In genomic region chr4:89168877-89169276, GRCm38 (mm10) we compare ENCODE assay signal across 18 mouse cellular contexts. TPM values are rescaled to one million over a fixed set of nuclear protein-coding genes. Genes with fewer than 3 reads are reported as not detected.
DNase-seq lines count a peak whose midpoint lies in the region; ATAC-seq and TF ChIP-seq lines count a peak whose summit lies in the region.
"Had no signal": no experiment of that assay in that cellular context is flagged by ENCODE, and none has a peak within 500 bp of the region (broad histone marks: within the 10 kb centered on the region; RNA-seq: fewer than 3 reads in every experiment).

No protein-coding gene starts in this region.

- no peak overlapping the region for H3K4me2 ChIP-seq in midbrain, embryonic 14.5 days (ENCODE audit: low read length)
- H3K4me2 ChIP-seq: heart, embryonic 13.5 days; hindbrain, embryonic 12.5 days; hindbrain, embryonic 15.5 days had no signal

- no peaks in the 10 kb centered on the region for H3K27me3 ChIP-seq in midbrain, embryonic 14.5 days (ENCODE audit: control insufficient read depth, insufficient read depth, low read length)
- H3K27me3 ChIP-seq: heart, embryonic 13.5 days; hindbrain, embryonic 12.5 days; hindbrain, embryonic 15.5 days had no signal

- peak; percentile 43 for DNase-seq in CD4-positive helper T cell, adult 2 months (ENCODE audit: low read depth, low spot score)
- peak; percentile 24 for DNase-seq in CD4-positive, CD25-positive, alpha-beta regulatory T cell, adult 2 months (ENCODE audit: low read depth, low spot score)
- DNase-seq in naive thymus-derived CD4-positive, alpha-beta T cell, adult 2 months (ENCODE audit: low read depth) = peak; percentile 34
- DNase-seq in midbrain, embryonic 14.5 days = no peak
- DNase-seq in thymus, postnatal 0 days (ENCODE audit: low spot score) = no peak
- DNase-seq: adrenal gland, adult 8-10 months; adrenal gland, postnatal 36 days; cerebellum, adult 18-20 months; cerebellum, adult 9-10 months; cerebellum, postnatal 14 days; gastrocnemius, postnatal 36 days; kidney, adult 18-20 months had no signal

- no peak overlapping the region for H3K9ac ChIP-seq in midbrain, embryonic 14.5 days (replicated peaks; ENCODE audit: low read length)
- H3K9ac ChIP-seq: heart, embryonic 13.5 days; hindbrain, embryonic 12.5 days; hindbrain, embryonic 15.5 days had no signal

- H3K4me1 ChIP-seq in embryonic fibroblast, embryonic 13.5 days (ENCODE audit: control insufficient read depth, insufficient read depth, low read length) = peaks cover 4% of the 10 kb centered on the region; the same call in 1 of the 2 replicates
- no peaks in the 10 kb centered on the region for H3K4me1 ChIP-seq in midbrain, embryonic 14.5 days (ENCODE audit: control insufficient read depth, insufficient read depth, low read length)
- H3K4me1 ChIP-seq: heart, embryonic 13.5 days; hindbrain, embryonic 12.5 days; hindbrain, embryonic 15.5 days had no signal

- no peak overlapping the region for H3K4me3 ChIP-seq in embryonic fibroblast, embryonic 13.5 days (ENCODE audit: insufficient read depth, low read length)
- H3K4me3 ChIP-seq in midbrain, embryonic 14.5 days (replicated peaks; ENCODE audit: low read depth, low read length) = no peak overlapping the region
- H3K4me3 ChIP-seq: heart, embryonic 13.5 days; hindbrain, embryonic 12.5 days; hindbrain, embryonic 15.5 days had no signal

- WGBS in midbrain, embryonic 14.5 days = 95% methylated on average over 9 of the region's 9 CpGs

- no peak for TF ChIP-seq POLR2A in embryonic fibroblast, embryonic 13.5 days (IDR thresholded peaks at IDR 0.05; ENCODE audit: low read depth, low read length)

- TF ChIP-seq CTCF in embryonic fibroblast, embryonic 13.5 days (IDR thresholded peaks at IDR 0.05; ENCODE audit: borderline replicate concordance, insufficient read depth, low read length) = no peak

- H3K9me3 ChIP-seq in midbrain, embryonic 14.5 days (ENCODE audit: control insufficient read depth, low read length) = no peaks in the 10 kb centered on the region
- H3K9me3 ChIP-seq: heart, embryonic 13.5 days; hindbrain, embryonic 12.5 days; hindbrain, embryonic 15.5 days had no signal

- no peak for ATAC-seq in midbrain, embryonic 14.5 days (ENCODE audit: low FRiP score, low TSS enrichment)
- ATAC-seq: forebrain, embryonic 14.5 days; intestine, embryonic 16.5 days had no signal

- peaks cover 18% of the 10 kb centered on the region for H3K36me3 ChIP-seq in midbrain, embryonic 14.5 days (ENCODE audit: control insufficient read depth, insufficient read depth, low read length)

- H3K27ac ChIP-seq in embryonic fibroblast, embryonic 13.5 days (ENCODE audit: insufficient read depth, low read length) = peak overlapping the region; percentile 72; the same call in 1 of the 2 replicates
- H3K27ac ChIP-seq in midbrain, embryonic 14.5 days (replicated peaks; ENCODE audit: low read depth, low read length) = no peak overlapping the region
- H3K27ac ChIP-seq: heart, embryonic 13.5 days; hindbrain, embryonic 12.5 days; hindbrain, embryonic 15.5 days had no signal

RNA-seq across cellular contexts. Expression of gene Mtap, which starts 32.0 kb away (rescaled TPM):
- 86.7 and 92.6 TPM in 2 replicates for polyA plus RNA-seq in embryonic fibroblast, embryonic 13.5 days (2011; ENCODE audit: insufficient read length, low read depth, missing spikeins)
- 13.9 and 23.2 TPM in 2 replicates for polyA plus RNA-seq in midbrain, embryonic 14.5 days (2014; fragmentation: Nextera tagmentation; extraction: Ambion mirVana)
- 56.8 and 59.0 TPM in 2 replicates for polyA plus RNA-seq in thymus, postnatal 0 days (2015; fragmentation: Nextera tagmentation; extraction: Ambion mirVana)

Comparison
In these comparisons a context has a peak if more than half of its experiments do, and no peak if none do; other contexts are left out.
1. DNase-seq: peak in CD4-positive helper T cell, adult 2 months (single experiment), CD4-positive, CD25-positive, alpha-beta regulatory T cell, adult 2 months (single experiment) and naive thymus-derived CD4-positive, alpha-beta T cell, adult 2 months (single experiment); none in midbrain, embryonic 14.5 days (single experiment) and thymus, postnatal 0 days (single experiment).